Mouse (Mus musculus) E14TG2a.4 (cell line): ENCODE measurements around the gene Rps15a.

Experiments
- CTCF ChIP-seq: conservative IDR thresholded peaks from 2 replicates; pipeline ENCODE4 v1.5.1; 2014; ENCODE audit warnings: low read length
- NANOG ChIP-seq: IDR thresholded peaks from 2 replicates; pipeline ENCODE4 v1.6.1; 2014; ENCODE audit warnings: borderline replicate concordance, low read length, mixed read lengths
- POU5F1 ChIP-seq: IDR thresholded peaks from 2 replicates; pipeline ENCODE4 v1.6.1; 2014; ENCODE audit warnings: low read length, borderline replicate concordance

GRCm38 (mm10) chr7:118115533-118115876 is 483 bp downstream of the Rps15a start:
- TF ChIP-seq CTCF (no peak), NANOG (no peak), POU5F1 (no peak)
